Mouse (Mus musculus) midbrain, embryonic 14.5 days (tissue): ENCODE measurements around the gene Cdk2ap1. TPM values are rescaled to one million over a fixed set of nuclear protein-coding genes. Genes with fewer than 3 reads are reported as not detected.

Source experiments
- ATAC-seq: fragments of 200-750 bp; cut with Nextera tagmentation; 2 replicates; pipeline ENCODE4 v1.8.0; 2017; ENCODE audit warnings: moderate number of reproducible peaks, moderate library complexity; ENCODE audit not compliant: low FRiP score, low TSS enrichment
- DNase-seq: peaks from one replicate; pipeline ENCODE4 v3.0.0-alpha.2; 2015
- H3K27ac ChIP-seq: fragments of 300-500 bp; sonication (generic); replicated peaks from 2 replicates; pipeline ENCODE4 v1.5.1; 2014; ENCODE audit warnings: mild to moderate bottlenecking, low read depth, low read length, moderate library complexity
- H3K27me3 ChIP-seq: fragments of 300-500 bp; sonication (generic); 2 replicates; pipeline ENCODE4 v1.6.1; 2014; ENCODE audit warnings: low read length, control low read depth, mixed read lengths; ENCODE audit not compliant: control insufficient read depth, insufficient read depth
- H3K36me3 ChIP-seq: fragments of 300-500 bp; sonication (generic); 2 replicates; pipeline ENCODE4 v1.6.1; 2014; ENCODE audit warnings: low read length, control low read depth; ENCODE audit not compliant: control insufficient read depth, insufficient read depth
- H3K4me1 ChIP-seq: fragments of 300-500 bp; sonication (generic); 2 replicates; pipeline ENCODE4 v1.6.1; 2014; ENCODE audit warnings: mild to moderate bottlenecking, antibody characterized with exemption, low read length, control low read depth; ENCODE audit not compliant: control insufficient read depth, insufficient read depth
- H3K4me2 ChIP-seq: fragments of 300-500 bp; sonication (generic); 2 replicates; pipeline ENCODE4 v1.6.1; 2014; ENCODE audit warnings: mild to moderate bottlenecking, low read length, moderate library complexity
- H3K4me3 ChIP-seq: fragments of 300-500 bp; sonication (generic); replicated peaks from 2 replicates; pipeline ENCODE4 v1.5.1; 2014; ENCODE audit warnings: low read depth, low read length
- H3K9ac ChIP-seq: fragments of 300-500 bp; sonication (generic); replicated peaks from 2 replicates; pipeline ENCODE4 v1.6.1; 2014; ENCODE audit warnings: mild to moderate bottlenecking, low read length, moderate library complexity
- H3K9me3 ChIP-seq: fragments of 300-500 bp; sonication (generic); 2 replicates; pipeline ENCODE4 v1.6.1; 2016; ENCODE audit warnings: low read length, control low read depth, mixed read lengths; ENCODE audit not compliant: control insufficient read depth
- WGBS: fragments of 180-500 bp; shearing (Covaris S2); extraction: QIAGEN DNeasy Blood & Tissue Kit; methylation state at CpG from one replicate; pipeline ENCODE4 v1.1.7; 2014; 5-methylcytosine and 5-hydroxymethylcytosine counted together
- polyA plus RNA-seq: library from polyadenylated mRNA; unstranded; fragments of >200 nt; fragmentation: Nextera tagmentation; extraction: Ambion mirVana; gene quantifications from 2 replicates; pipeline ENCODE4 v1.2.1, GENCODE M21; 2014

Cdk2ap1 gene
- polyA plus RNA-seq, 1 experiment from 2014 or later: 76.7 TPM

- peaks cover 86% of the 10 kb centered on the region for H3K36me3 ChIP-seq
- H3K9ac ChIP-seq: no peak overlapping the region
- H3K4me1 ChIP-seq: no peaks in the 10 kb centered on the region
- H3K27me3 ChIP-seq: no peaks in the 10 kb centered on the region
- H3K4me3 ChIP-seq: no peak overlapping the region
- DNase-seq: no peak
- no peak overlapping the region for H3K27ac ChIP-seq
- H3K4me2 ChIP-seq: no peak overlapping the region
- H3K9me3 ChIP-seq: no peaks in the 10 kb centered on the region
- ATAC-seq: no peak
- WGBS: 97% methylated on average over 7 of the region's 7 CpGs
Measured at GRCm38 (mm10) chr5:124374298-124374697, 11.4 kb upstream of the Cdk2ap1 start.

- no peak for ATAC-seq
- WGBS: 89% methylated on average over 3 of the region's 3 CpGs
- H3K4me2 ChIP-seq: no peak overlapping the region
- H3K9ac ChIP-seq: no peak overlapping the region
- H3K27me3 ChIP-seq: no peaks in the 10 kb centered on the region
- peaks cover 35% of the 10 kb centered on the region for H3K36me3 ChIP-seq
- DNase-seq: no peak
- no peak overlapping the region for H3K27ac ChIP-seq
- no peak overlapping the region for H3K4me3 ChIP-seq
- no peaks in the 10 kb centered on the region for H3K4me1 ChIP-seq
- H3K9me3 ChIP-seq: no peaks in the 10 kb centered on the region
Measured at GRCm38 (mm10) chr5:124366721-124367120, 3.8 kb upstream of the Cdk2ap1 start.

GRCm38 (mm10) chr5:124365754-124366153 is 2.9 kb upstream of the Cdk2ap1 start:
- Histone ChIP-seq H3K4me2 (no peak overlapping the region), H3K4me3 (no peak overlapping the region), H3K36me3 (peaks cover 26% of the 10 kb centered on the region), H3K27me3 (no peaks in the 10 kb centered on the region), H3K27ac (no peak overlapping the region), H3K4me1 (no peaks in the 10 kb centered on the region), H3K9ac (no peak overlapping the region), H3K9me3 (no peaks in the 10 kb centered on the region)
- DNase-seq (no peak), ATAC-seq (no peak)
- 83% methylated on average over 2 of the region's 2 CpGs for WGBS

- H3K36me3 ChIP-seq: peaks cover 14% of the 10 kb centered on the region
- 0 out of 2 replicates have a peak overlapping the region, but pooled peaks have one; percentile 37 for H3K27ac ChIP-seq
- DNase-seq (no peak), ATAC-seq (no peak)
- H3K4me1 ChIP-seq: no peaks in the 10 kb centered on the region
- WGBS: 75% methylated on average over 6 of the region's 6 CpGs
- no peak overlapping the region for H3K9ac ChIP-seq
- no peaks in the 10 kb centered on the region for H3K9me3 ChIP-seq
- H3K4me2 ChIP-seq: no peak overlapping the region
- no peak overlapping the region for H3K4me3 ChIP-seq
- H3K27me3 ChIP-seq: no peaks in the 10 kb centered on the region
Measured at GRCm38 (mm10) chr5:124364173-124364918, 1.5 kb upstream of the Cdk2ap1 start.

GRCm38 (mm10) chr5:124359641-124360040 is 3.2 kb downstream of the Cdk2ap1 start:
- 87% methylated on average over 2 of the region's 2 CpGs for WGBS
- H3K36me3 ChIP-seq: no peaks in the 10 kb centered on the region
- no peak overlapping the region for H3K9ac ChIP-seq
- no peak overlapping the region for H3K4me2 ChIP-seq
- no peaks in the 10 kb centered on the region for H3K9me3 ChIP-seq
- H3K4me1 ChIP-seq: no peaks in the 10 kb centered on the region
- no peak for ATAC-seq
- H3K4me3 ChIP-seq: no peak overlapping the region
- H3K27me3 ChIP-seq: no peaks in the 10 kb centered on the region
- peak; percentile 31 for DNase-seq
- H3K27ac ChIP-seq: no peak overlapping the region

- no peak overlapping the region for H3K4me3 ChIP-seq
- H3K4me2 ChIP-seq: no peak overlapping the region
- no peak overlapping the region for H3K27ac ChIP-seq
- no peaks in the 10 kb centered on the region for H3K36me3 ChIP-seq
- 38% methylated on average over 3 of the region's 3 CpGs for WGBS
- peaks cover 3% of the 10 kb centered on the region for H3K4me1 ChIP-seq
- no peaks in the 10 kb centered on the region for H3K27me3 ChIP-seq
- no peak for ATAC-seq
- no peaks in the 10 kb centered on the region for H3K9me3 ChIP-seq
- no peak overlapping the region for H3K9ac ChIP-seq
- DNase-seq: no peak
Measured at GRCm38 (mm10) chr5:124356695-124357094, 6.2 kb downstream of the Cdk2ap1 start.

GRCm38 (mm10) chr5:124355425-124355959 is 7.4 kb downstream of the Cdk2ap1 start:
- ATAC-seq (no peak), DNase-seq (peak; percentile 15)
- no peaks in the 10 kb centered on the region for H3K9me3 ChIP-seq
- 0 out of 2 replicates have a peak overlapping the region, but pooled peaks have one; percentile 97 for H3K27ac ChIP-seq
- WGBS: 1% methylated on average over 12 of the region's 12 CpGs
- H3K27me3 ChIP-seq: no peaks in the 10 kb centered on the region
- H3K4me2 ChIP-seq: peak overlapping the region; percentile 57
- peaks cover 14% of the 10 kb centered on the region for H3K4me1 ChIP-seq
- H3K36me3 ChIP-seq: no peaks in the 10 kb centered on the region
- H3K4me3 ChIP-seq: peak overlapping the region; percentile 90
- peak overlapping the region; percentile 97; the same call in 1 of the 2 replicates for H3K9ac ChIP-seq

- H3K4me1 ChIP-seq: peaks cover 20% of the 10 kb centered on the region
- peak overlapping the region; percentile 97 for H3K9ac ChIP-seq
- H3K27ac ChIP-seq: peak overlapping the region; percentile 97
- H3K4me2 ChIP-seq: peak overlapping the region; percentile 57
- WGBS: under 1% methylated on average over 35 of the region's 60 CpGs
- no peaks in the 10 kb centered on the region for H3K9me3 ChIP-seq
- no peaks in the 10 kb centered on the region for H3K27me3 ChIP-seq
- ATAC-seq (peak; percentile 31), DNase-seq (peak; percentile 79)
- H3K36me3 ChIP-seq: peaks cover 2% of the 10 kb centered on the region; the same call in 1 of the 2 replicates
- peak overlapping the region; percentile 90 for H3K4me3 ChIP-seq
Measured at GRCm38 (mm10) chr5:124354574-124355424, 8.1 kb downstream of the Cdk2ap1 start.
